Mouse (Mus musculus): ENCODE results near the gene Rbm11. TPM values are rescaled to one million over a fixed set of nuclear protein-coding genes. Genes with fewer than 3 reads are reported as not detected.
A peak's percentile ranks its signal among the peaks of the same experiment; 100 is the strongest.

The Rbm11 gene
- total and polyA plus RNA-seq, 2 experiments from 2014 or later = 6.8 to 8.7 TPM

DNA sequence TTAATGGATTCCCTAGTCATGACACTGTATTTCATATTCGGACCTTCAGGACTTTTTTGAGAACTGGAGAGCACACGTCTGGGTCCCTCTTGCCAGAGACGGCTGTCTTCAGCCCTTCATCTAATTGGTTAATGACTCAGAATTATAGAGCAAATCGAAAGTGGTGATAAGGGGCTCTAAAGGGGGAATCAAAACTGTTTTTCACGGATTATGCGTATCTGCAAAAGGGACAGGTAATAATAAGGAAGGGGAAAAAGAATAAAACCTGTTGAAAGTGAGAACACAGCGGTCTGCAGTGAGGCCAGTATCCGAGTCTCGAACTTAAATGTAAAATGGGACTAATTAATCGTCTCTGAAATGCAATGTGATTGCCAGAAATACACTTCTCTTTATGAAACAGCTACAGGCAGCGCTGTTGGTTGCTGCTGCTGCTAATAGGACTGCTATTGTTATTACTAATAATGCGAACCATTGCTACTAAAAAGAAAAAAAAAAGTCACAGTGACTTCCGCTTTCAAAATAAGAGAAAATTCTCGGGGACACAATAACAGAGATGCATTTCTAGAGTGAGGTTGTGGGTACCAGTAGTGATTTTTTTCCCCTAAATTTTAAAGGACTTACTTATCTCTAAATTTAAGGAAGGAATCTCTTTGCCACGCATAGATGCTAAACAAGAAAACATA is 998 bp downstream of the Rbm11 start:
- WGBS = 8% methylated on average over 15 of the region's 15 CpGs
- ATAC-seq (peak; percentile 22; the same call in 1 of the 2 replicates), DNase-seq (ENCODE audit: low spot score) (no peak)
- Histone ChIP-seq H3K27me3 (ENCODE audit: insufficient read depth, low read length) (no peaks in the 10 kb centered on the region), H3K36me3 (ENCODE audit: insufficient read depth, low read length) (no peaks in the 10 kb centered on the region), H3K9me3 (ENCODE audit: low read length) (no peaks in the 10 kb centered on the region), H3K4me2 (ENCODE audit: low read depth, low read length) (peak overlapping the region; percentile 84), H3K27ac (peak overlapping the region; percentile 64), H3K9ac (replicated peaks; ENCODE audit: low read length) (peak overlapping the region; percentile 68), H3K4me3 (ENCODE audit: low read length) (peak overlapping the region; percentile 78), H3K4me1 (ENCODE audit: insufficient read depth, low read length) (no peaks in the 10 kb centered on the region)
- TF ChIP-seq CTCF (IDR thresholded peaks at IDR 0.05; ENCODE audit: low read depth) = no peak

DNA sequence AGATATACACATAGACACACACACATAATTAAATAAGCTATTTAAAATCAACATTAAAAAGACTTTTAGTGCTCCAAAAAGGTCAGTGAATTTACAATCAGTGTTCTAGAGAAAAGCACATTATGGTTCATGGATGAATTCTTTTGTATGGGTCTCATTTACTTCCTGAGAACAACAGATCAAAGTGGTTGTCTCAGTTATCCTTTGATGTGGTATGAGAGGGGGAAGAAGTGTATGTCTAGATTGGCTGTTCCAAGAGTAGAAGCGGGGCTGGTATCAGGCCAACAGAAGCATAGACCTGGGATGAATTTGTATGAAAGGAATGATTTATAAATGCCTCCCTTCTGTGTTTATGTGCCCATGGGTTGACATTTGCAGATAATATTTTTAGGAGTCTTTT is 13.8 kb downstream of the Rbm11 start:
- H3K4me1 ChIP-seq (ENCODE audit: insufficient read depth, low read length) = no peaks in the 10 kb centered on the region
- H3K9ac ChIP-seq (replicated peaks; ENCODE audit: low read length) = no peak overlapping the region
- 68% methylated on average over 1 of the region's 1 CpGs for WGBS
- no peak overlapping the region for H3K4me3 ChIP-seq (ENCODE audit: low read length)
- H3K27me3 ChIP-seq (ENCODE audit: insufficient read depth, low read length) = no peaks in the 10 kb centered on the region
- H3K27ac ChIP-seq = no peak overlapping the region
- ATAC-seq = no peak
- no peak for DNase-seq (ENCODE audit: low spot score)
- H3K9me3 ChIP-seq (ENCODE audit: low read length) = no peaks in the 10 kb centered on the region
- H3K36me3 ChIP-seq (ENCODE audit: insufficient read depth, low read length) = no peaks in the 10 kb centered on the region
- no peak overlapping the region for H3K4me2 ChIP-seq (ENCODE audit: low read depth, low read length)
- no peak for TF ChIP-seq CTCF (IDR thresholded peaks at IDR 0.05; ENCODE audit: low read depth)

DNA sequence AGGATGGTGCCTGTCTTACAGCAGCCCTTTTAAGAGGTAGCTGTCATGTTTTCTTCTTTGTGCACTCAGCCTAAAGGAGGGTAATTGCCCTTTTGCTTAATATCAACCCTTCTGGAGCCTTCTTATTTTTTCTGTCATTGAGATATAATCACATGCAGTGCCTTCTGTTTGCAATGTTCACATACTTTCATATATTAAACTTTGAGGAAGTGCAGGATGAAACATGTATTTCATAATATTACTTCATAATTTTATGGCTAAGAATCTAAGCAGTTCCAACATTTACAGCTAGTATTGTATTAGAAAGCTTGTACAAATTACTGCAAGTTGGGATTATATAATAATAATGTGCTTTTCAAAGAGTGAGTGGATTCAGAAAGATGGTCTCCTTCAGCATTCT is 19.9 kb downstream of the Rbm11 start:
- Histone ChIP-seq H3K4me3 (ENCODE audit: low read length) (no peak overlapping the region), H3K9ac (replicated peaks; ENCODE audit: low read length) (no peak overlapping the region), H3K4me2 (ENCODE audit: low read depth, low read length) (no peak overlapping the region), H3K9me3 (ENCODE audit: low read length) (no peaks in the 10 kb centered on the region), H3K27me3 (ENCODE audit: insufficient read depth, low read length) (no peaks in the 10 kb centered on the region), H3K36me3 (ENCODE audit: insufficient read depth, low read length) (no peaks in the 10 kb centered on the region), H3K4me1 (ENCODE audit: insufficient read depth, low read length) (no peaks in the 10 kb centered on the region), H3K27ac (no peak overlapping the region)
- no peak for DNase-seq (ENCODE audit: low spot score)
- no peak for TF ChIP-seq CTCF (IDR thresholded peaks at IDR 0.05; ENCODE audit: low read depth)
- no peak for ATAC-seq

DNA sequence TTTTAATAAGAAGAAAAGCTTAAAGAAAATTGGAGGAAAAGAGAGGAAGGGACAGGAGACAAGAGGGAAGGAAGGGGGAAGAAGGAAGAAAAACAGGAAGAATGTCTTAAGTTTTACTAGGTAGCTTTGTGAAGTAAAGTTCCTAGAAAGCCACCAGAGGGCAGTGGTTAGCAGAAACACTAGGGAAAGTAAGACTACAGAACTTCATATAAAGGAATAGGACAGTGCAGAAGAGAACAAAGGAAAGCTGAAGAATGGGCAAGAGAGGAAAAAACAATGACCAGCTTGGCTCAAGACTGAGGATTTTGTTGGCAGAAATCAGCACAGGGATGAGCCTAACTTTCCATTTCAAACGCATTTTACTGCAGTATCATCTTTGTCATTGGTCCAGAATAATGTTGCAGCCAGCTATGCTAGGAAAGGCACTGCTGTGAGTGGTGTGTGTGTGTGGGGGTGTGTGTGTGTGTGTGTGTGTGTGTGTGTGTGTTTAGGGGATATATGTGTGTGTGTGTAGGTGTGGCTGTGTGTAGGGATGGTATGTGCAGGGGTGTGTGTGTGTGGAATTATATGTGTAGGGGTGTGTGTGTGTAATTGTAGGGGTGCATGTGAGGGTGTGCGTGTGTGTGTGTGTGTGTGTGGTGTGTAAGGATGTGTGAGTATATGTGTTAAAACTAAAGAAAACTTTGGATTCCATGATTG is 25.2 kb downstream of the Rbm11 start:
- Histone ChIP-seq H3K27me3 (ENCODE audit: insufficient read depth, low read length) (no peaks in the 10 kb centered on the region), H3K27ac (no peak overlapping the region), H3K36me3 (ENCODE audit: insufficient read depth, low read length) (no peaks in the 10 kb centered on the region), H3K9me3 (ENCODE audit: low read length) (no peaks in the 10 kb centered on the region), H3K4me1 (ENCODE audit: insufficient read depth, low read length) (no peaks in the 10 kb centered on the region), H3K4me2 (ENCODE audit: low read depth, low read length) (no peak overlapping the region), H3K4me3 (ENCODE audit: low read length) (no peak overlapping the region), H3K9ac (replicated peaks; ENCODE audit: low read length) (no peak overlapping the region)
- DNase-seq (ENCODE audit: low spot score) (peak; percentile 75), ATAC-seq (peak; percentile 70)
- WGBS = 77% methylated on average over 2 of the region's 2 CpGs
- peak; percentile 71 for TF ChIP-seq CTCF (IDR thresholded peaks at IDR 0.05; ENCODE audit: low read depth)

DNA sequence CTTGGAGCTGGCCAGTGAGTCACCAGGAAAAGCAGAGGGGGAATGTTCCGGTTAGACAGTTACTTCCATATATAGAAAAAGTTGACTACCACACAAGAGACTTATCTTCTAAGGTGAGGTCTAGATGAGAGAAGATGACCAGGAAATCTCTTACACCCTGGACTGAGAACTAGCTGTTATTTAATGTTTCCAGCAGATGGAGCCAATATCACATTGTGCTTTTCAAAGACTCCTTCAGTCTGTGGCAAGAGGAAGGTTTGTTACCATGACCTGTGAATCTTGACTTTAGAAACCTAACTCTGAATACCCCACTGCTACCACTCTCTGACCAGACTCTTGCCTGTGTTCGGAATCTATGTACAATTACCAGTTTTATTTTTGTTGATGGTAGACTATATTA is 35.2 kb downstream of the Rbm11 start:
- Histone ChIP-seq H3K9ac (replicated peaks; ENCODE audit: low read length) (no peak overlapping the region), H3K36me3 (ENCODE audit: insufficient read depth, low read length) (no peaks in the 10 kb centered on the region), H3K27ac (no peak overlapping the region), H3K4me1 (ENCODE audit: insufficient read depth, low read length) (no peaks in the 10 kb centered on the region), H3K9me3 (ENCODE audit: low read length) (no peaks in the 10 kb centered on the region), H3K4me3 (ENCODE audit: low read length) (no peak overlapping the region), H3K27me3 (ENCODE audit: insufficient read depth, low read length) (no peaks in the 10 kb centered on the region), H3K4me2 (ENCODE audit: low read depth, low read length) (no peak overlapping the region)
- ATAC-seq (no peak), DNase-seq (ENCODE audit: low spot score) (peak; percentile 47)
- TF ChIP-seq CTCF (IDR thresholded peaks at IDR 0.05; ENCODE audit: low read depth) = peak; percentile 65
- 82% methylated on average over 2 of the region's 2 CpGs for WGBS

Other genes starting within 250 kb of the Rbm11 start
- gene Lipi, start 6.8 kb upstream of the Rbm11 start, total RNA-seq (2014; rRNA removed) = not detected in 2 replicates
- not detected in 2 replicates for gene Lipi, start 6.8 kb upstream of the Rbm11 start, polyA plus RNA-seq (2015; fragmentation: Nextera tagmentation; extraction: Ambion mirVana)
- 36.4 and 38.2 TPM in 2 replicates for gene Hspa13, start 174.3 kb downstream of the Rbm11 start, total RNA-seq (2014; rRNA removed)
- gene Hspa13, start 174.3 kb downstream of the Rbm11 start, polyA plus RNA-seq (2015; fragmentation: Nextera tagmentation; extraction: Ambion mirVana) = 38.1 and 40.4 TPM in 2 replicates

All from hindbrain, postnatal 0 days (tissue).